Comparison of ENCODE assay signal across 9 mouse cellular contexts in the genomic region with DNA sequence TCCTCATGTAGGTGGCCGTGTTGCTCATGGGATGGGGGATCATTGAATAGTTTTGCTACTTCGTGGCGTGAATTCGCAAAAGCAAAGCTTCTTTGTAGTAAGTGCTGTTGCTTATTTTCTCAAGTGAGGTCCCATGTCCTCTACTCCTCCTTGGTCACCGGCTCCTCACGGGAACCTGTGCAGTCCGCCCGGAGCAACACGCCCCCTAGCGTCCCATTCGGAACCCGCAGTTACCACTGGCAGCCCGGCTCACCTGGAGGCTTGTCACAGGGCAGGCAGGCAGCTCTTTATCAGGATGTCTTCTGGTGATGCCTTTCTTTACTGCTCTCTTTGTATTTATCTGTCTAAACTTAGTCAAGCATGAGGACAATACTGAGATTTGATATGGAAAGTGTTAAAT.
DNase-seq lines count a peak whose midpoint lies in the region; ATAC-seq and TF ChIP-seq lines count a peak whose summit lies in the region.
"Had no signal": no experiment of that assay in that cellular context is flagged by ENCODE, and none has a peak within 500 bp of the region (broad histone marks: within the 10 kb centered on the region; RNA-seq: fewer than 3 reads in every experiment).

No protein-coding gene starts in this region.

- WGBS in limb, embryonic 10.5 days: 21% methylated on average over 13 of the region's 13 CpGs

- TF ChIP-seq CTCF in embryonic fibroblast, embryonic 13.5 days (IDR thresholded peaks at IDR 0.05; ENCODE audit: borderline replicate concordance, insufficient read depth, low read length): peak; percentile 40; the same call in 1 of the 2 replicates

- ATAC-seq in megakaryocyte progenitor cell, adult 5-6 weeks (replicated peaks; ENCODE audit: poor library complexity): no peak

- no peaks in the 10 kb centered on the region for H3K4me1 ChIP-seq in embryonic fibroblast, embryonic 13.5 days (ENCODE audit: control insufficient read depth, insufficient read depth, low read length)
- H3K4me1 ChIP-seq in limb, embryonic 10.5 days: no peaks in the 10 kb centered on the region
- H3K4me1 ChIP-seq: limb, embryonic 15.5 days had no signal

- no peaks in the 10 kb centered on the region for H3K27me3 ChIP-seq in limb, embryonic 10.5 days (ENCODE audit: low read depth, poor library complexity, severe bottlenecking)
- H3K27me3 ChIP-seq: limb, embryonic 15.5 days had no signal

- H3K27ac ChIP-seq in embryonic fibroblast, embryonic 13.5 days (ENCODE audit: insufficient read depth, low read length): no peak overlapping the region
- H3K27ac ChIP-seq in limb, embryonic 10.5 days: no peak overlapping the region
- H3K27ac ChIP-seq: limb, embryonic 15.5 days had no signal

- TF ChIP-seq POLR2A in embryonic fibroblast, embryonic 13.5 days (IDR thresholded peaks at IDR 0.05; ENCODE audit: low read depth, low read length): no peak

- H3K4me3 ChIP-seq in embryonic fibroblast, embryonic 13.5 days (ENCODE audit: insufficient read depth, low read length): no peak overlapping the region
- no peak overlapping the region for H3K4me3 ChIP-seq in limb, embryonic 10.5 days
- H3K4me3 ChIP-seq: limb, embryonic 15.5 days had no signal

- H3K9me3 ChIP-seq in limb, embryonic 10.5 days (replicated peaks): no peaks in the 10 kb centered on the region
- H3K9me3 ChIP-seq: limb, embryonic 15.5 days had no signal

- no peaks in the 10 kb centered on the region for H3K36me3 ChIP-seq in limb, embryonic 10.5 days
- H3K36me3 ChIP-seq: limb, embryonic 15.5 days had no signal

- intact Hi-C loops in heart, postnatal 10 days (cut with DNase I): no loop called here

- DNase-seq in heart, postnatal 10 days: peak; percentile 41 to 56
- no peak for DNase-seq in heart, adult 9 months (ENCODE audit: low spot score in 2 of 2)
- DNase-seq in B cell, adult 2 months: peak; percentile 8 to 9
- DNase-seq in adrenal gland, postnatal 25 days: peak; percentile 57
- DNase-seq in limb, embryonic 10.5 days (ENCODE audit: low spot score): peak; percentile 69
- peak; percentile 11 for DNase-seq in thymus, postnatal 0 days (ENCODE audit: low spot score)

Comparison
In these comparisons a context has a peak if more than half of its experiments do, and no peak if none do; other contexts are left out.
1. DNase-seq: peak in heart, postnatal 10 days (2 of 2), B cell, adult 2 months (2 of 2), adrenal gland, postnatal 25 days (single experiment), limb, embryonic 10.5 days (single experiment) and thymus, postnatal 0 days (single experiment); none in heart, adult 9 months (0 of 2).